Mouse (Mus musculus): ENCODE measurements around the gene Armc9. TPM values are rescaled to one million over a fixed set of nuclear protein-coding genes. Genes with fewer than 3 reads are reported as not detected.
A peak's percentile ranks its signal among the peaks of the same experiment; 100 is the strongest.

Gene Armc9
- total and polyA plus RNA-seq, 3 experiments, result 10.9 to 15.5 (median 15.1) TPM

GRCm38 (mm10) chr1:86257228-86257627, 102.6 kb downstream of the Armc9 start:
- Histone ChIP-seq H3K79me2 (replicated peaks; ENCODE audit: control insufficient read depth, extremely low read depth, insufficient read depth, poor library complexity, severe bottlenecking) (no peaks in the 10 kb centered on the region), H3K9me3 (replicated peaks; ENCODE audit: low read length) (no peaks in the 10 kb centered on the region), H3K27me3 (replicated peaks) (no peaks in the 10 kb centered on the region), H3K27ac (ENCODE audit: insufficient read depth, low read depth) (no peak overlapping the region), H3K4me2 (ENCODE audit: insufficient read depth, low read depth, poor library complexity, severe bottlenecking) (no peak overlapping the region), H3K36me3 (replicated peaks in 1 of 2; ENCODE audit: control insufficient read depth in 1 of 2, insufficient read depth in 1 of 2, low read length in 1 of 2) (peaks cover 0 to 8% of the 10 kb centered on the region in 2 experiments), H3K4me1 (ENCODE audit: control insufficient read depth in 1 of 2, insufficient read depth in 2 of 2) (peaks cover 17 to 59% of the 10 kb centered on the region in 2 experiments), H3K9ac (ENCODE audit: insufficient read depth, low read depth) (no peak overlapping the region), H3K4me3 (replicated peaks in 1 of 3; ENCODE audit: low read depth in 2 of 3, low read length in 2 of 3, poor library complexity in 1 of 3) (no peak overlapping the region)
- dilution Hi-C loops (cut with MboI; ENCODE audit: extremely low pct_ligation_motif_present, extremely low pct_unique_long_range_greater_than_20kb, low sequenced_read_pairs) (no loop called here), in situ Hi-C loops (cut with MboI; ENCODE audit: low pct_ligation_motif_present, low pct_unique_long_range_greater_than_20kb, low sequenced_read_pairs) (no loop called here)
- DNase-seq (ENCODE audit: extremely low read depth), result no peak
- TF ChIP-seq MAZ (IDR thresholded peaks at IDR 0.05; ENCODE audit: low read depth, low read length) (no peak), ELF1 (IDR thresholded peaks at IDR 0.05; ENCODE audit: low read depth, low read length) (no peak), EP300 (IDR thresholded peaks at IDR 0.05; ENCODE audit: low read length) (no peak), MYC (IDR thresholded peaks at IDR 0.05; ENCODE audit: low read depth, low read length) (no peak), SIN3A (IDR thresholded peaks at IDR 0.05; ENCODE audit: low read length) (no peak), ZKSCAN1 (IDR thresholded peaks at IDR 0.05; ENCODE audit: borderline replicate concordance, low read depth, low read length) (no peak), TBP (conservative IDR thresholded peaks at IDR 0.05; ENCODE audit: low read depth, low read length) (no peak), CHD1 (IDR thresholded peaks at IDR 0.05; ENCODE audit: low read depth, low read length) (no peak)

GRCm38 (mm10) chr1:86258171-86258824, 103.7 kb downstream of the Armc9 start:
- no peak overlapping the region for H3K9ac ChIP-seq (ENCODE audit: insufficient read depth, low read depth)
- no peaks in the 10 kb centered on the region for H3K79me2 ChIP-seq (replicated peaks; ENCODE audit: control insufficient read depth, extremely low read depth, insufficient read depth, poor library complexity, severe bottlenecking)
- no peaks in the 10 kb centered on the region for H3K27me3 ChIP-seq (replicated peaks)
- H3K4me3 ChIP-seq (replicated peaks in 1 of 3; ENCODE audit: low read depth in 2 of 3, low read length in 2 of 3, poor library complexity in 1 of 3), result no peak overlapping the region
- H3K4me1 ChIP-seq (ENCODE audit: control insufficient read depth in 1 of 2, insufficient read depth in 2 of 2), result peaks cover 27 to 68% of the 10 kb centered on the region in 2 experiments
- in situ Hi-C loops (cut with MboI; ENCODE audit: low pct_ligation_motif_present, low pct_unique_long_range_greater_than_20kb, low sequenced_read_pairs) (no loop called here), dilution Hi-C loops (cut with MboI; ENCODE audit: extremely low pct_ligation_motif_present, extremely low pct_unique_long_range_greater_than_20kb, low sequenced_read_pairs) (no loop called here)
- peak; percentile 58 for DNase-seq (ENCODE audit: extremely low read depth)
- TF ChIP-seq ZMIZ1 (IDR thresholded peaks at IDR 0.05; ENCODE audit: low read depth, low read length) (no peak), ETS1 (conservative IDR thresholded peaks at IDR 0.05; ENCODE audit: low read depth, low read length) (peak; percentile 75), IRF4 (IDR thresholded peaks at IDR 0.05; ENCODE audit: low read depth, low read length) (peak; percentile 52; the same call in 1 of the 2 replicates), MEF2A (IDR thresholded peaks at IDR 0.05; ENCODE audit: borderline replicate concordance, low read depth, low read length) (peak; percentile 73; the same call in 1 of the 2 replicates), BHLHE40 (IDR thresholded peaks at IDR 0.05; ENCODE audit: low read depth, low read length) (0 out of 2 replicates have a peak, but pooled peaks have one; percentile 13), ZC3H11A (IDR thresholded peaks at IDR 0.05; ENCODE audit: low read depth, low read length) (no peak), MAX (IDR thresholded peaks at IDR 0.05; ENCODE audit: low read length) (no peak)
- no peak overlapping the region; the same call in 1 of the 2 replicates for H3K4me2 ChIP-seq (ENCODE audit: insufficient read depth, low read depth, poor library complexity, severe bottlenecking)
- no peaks in the 10 kb centered on the region for H3K9me3 ChIP-seq (replicated peaks; ENCODE audit: low read length)
- peaks cover 0 to 6% of the 10 kb centered on the region in 2 experiments for H3K36me3 ChIP-seq (replicated peaks in 1 of 2; ENCODE audit: control insufficient read depth in 1 of 2, insufficient read depth in 1 of 2, low read length in 1 of 2)
- no peak overlapping the region for H3K27ac ChIP-seq (ENCODE audit: insufficient read depth, low read depth)

Data from CH12.LX (cell line).